Comparison of ENCODE assay signal across 16 mouse cellular contexts in the genomic region with DNA sequence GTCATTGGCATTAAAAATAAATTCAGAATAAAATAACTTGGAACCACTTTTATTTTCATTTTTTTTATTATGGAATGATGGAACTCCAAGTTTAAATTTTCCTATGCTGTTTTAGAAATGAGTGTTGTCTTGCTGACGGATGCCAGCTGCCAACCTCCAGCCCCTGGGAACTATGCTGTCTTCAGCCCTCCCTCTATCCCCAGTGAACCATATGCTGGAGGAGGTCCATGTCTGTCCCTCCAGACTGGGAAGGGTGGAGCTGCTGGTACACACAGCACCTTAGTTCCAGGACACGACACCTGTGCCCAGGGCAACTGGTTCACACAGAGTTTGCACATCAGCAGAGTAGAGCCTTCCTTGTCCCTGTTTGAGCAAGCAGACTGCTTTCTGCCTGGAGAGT. TPM values are rescaled to one million over a fixed set of nuclear protein-coding genes. Genes with fewer than 3 reads are reported as not detected.
DNase-seq lines count a peak whose midpoint lies in the region; ATAC-seq lines count a peak whose summit lies in the region.
"Had no signal": no experiment of that assay in that cellular context is flagged by ENCODE, and none has a peak within 500 bp of the region (broad histone marks: within the 10 kb centered on the region; RNA-seq: fewer than 3 reads in every experiment).

No protein-coding gene starts in this region.

- no peaks in the 10 kb centered on the region for H3K9me3 ChIP-seq in lung, embryonic 16.5 days (ENCODE audit: control insufficient read depth, low read length)
- H3K9me3 ChIP-seq: neural tube, embryonic 12.5 days had no signal

- H3K27me3 ChIP-seq in lung, embryonic 16.5 days (ENCODE audit: control insufficient read depth, insufficient read depth, low read depth, low read length): no peaks in the 10 kb centered on the region
- H3K27me3 ChIP-seq: neural tube, embryonic 12.5 days had no signal

- WGBS in lung, embryonic 16.5 days: 45% methylated on average over 2 of the region's 2 CpGs

- intact Hi-C loops in heart, postnatal 10 days (cut with DNase I): loop anchor here (5.0 kb wide), 1 partner anchor 112 kb away; no protein-coding TSS in a partner anchor
- intact Hi-C loops in heart, postnatal 14 days (cut with DNase I): no loop called here

- H3K9ac ChIP-seq in lung, embryonic 16.5 days (ENCODE audit: low read length): no peak overlapping the region
- H3K9ac ChIP-seq: neural tube, embryonic 12.5 days had no signal

- no peaks in the 10 kb centered on the region for H3K36me3 ChIP-seq in lung, embryonic 16.5 days (ENCODE audit: control insufficient read depth, insufficient read depth, low read length)
- H3K36me3 ChIP-seq: neural tube, embryonic 12.5 days had no signal

- DNase-seq in heart, postnatal 10 days: peak; percentile 45 to 49
- DNase-seq in heart, adult 8-10 months (ENCODE audit: low spot score): no peak
- DNase-seq in lung, postnatal 14 days: no peak
- peak; percentile 51 for DNase-seq in brain, adult 2 months (ENCODE audit: low read depth, low spot score)
- peak; percentile 21 to 26 for DNase-seq in heart, postnatal 14 days
- DNase-seq in neural tube, embryonic 10.5 days (ENCODE audit: extremely low spot score, low spot score): no peak
- DNase-seq in cerebellum, adult 9-10 months: no peak
- DNase-seq: cerebellum, adult 9-11 months; gastrocnemius, postnatal 36 days; right cerebral cortex, postnatal 14 days; thymus, postnatal 36 days had no signal

- H3K4me2 ChIP-seq in lung, embryonic 16.5 days (ENCODE audit: low read depth, low read length): no peak overlapping the region
- H3K4me2 ChIP-seq: neural tube, embryonic 12.5 days had no signal

- peak; percentile 89 for ATAC-seq in lung, embryonic 16.5 days (ENCODE audit: low read depth)
- ATAC-seq: hindbrain, embryonic 16.5 days had no signal

- H3K4me1 ChIP-seq in lung, embryonic 16.5 days (replicated peaks; ENCODE audit: control insufficient read depth, insufficient read depth, low read length): no peaks in the 10 kb centered on the region; the same call in 1 of the 2 replicates
- H3K4me1 ChIP-seq: neural tube, embryonic 12.5 days had no signal

- H3K27ac ChIP-seq in lung, embryonic 16.5 days (ENCODE audit: low read length): no peak overlapping the region
- H3K27ac ChIP-seq: neural tube, embryonic 12.5 days had no signal

- no peak overlapping the region for H3K4me3 ChIP-seq in lung, embryonic 16.5 days (ENCODE audit: low read length)
- H3K4me3 ChIP-seq: neural tube, embryonic 12.5 days had no signal

RNA-seq across cellular contexts. Expression of gene Clnk, which starts 22.4 kb away (rescaled TPM):
- total RNA-seq in heart, postnatal 10 days (2021): not detected
- total RNA-seq in heart, adult 8-10 months (2022): not detected
- polyA plus RNA-seq in lung, embryonic 16.5 days (2015; fragmentation: Nextera tagmentation; extraction: Ambion mirVana): not detected in 2 replicates
- not detected for total RNA-seq in heart, postnatal 14 days (2021)
- total RNA-seq: adrenal gland, postnatal 4 days; gastrocnemius, postnatal 36 days; heart, postnatal 36 days had no signal
- polyA plus RNA-seq: neural tube, embryonic 12.5 days had no signal

Comparison
In these comparisons a context has a peak if more than half of its experiments do, and no peak if none do; other contexts are left out.
1. DNase-seq: peak in heart, postnatal 10 days (2 of 2), brain, adult 2 months (single experiment) and heart, postnatal 14 days (2 of 2); none in heart, adult 8-10 months (single experiment), lung, postnatal 14 days (single experiment), neural tube, embryonic 10.5 days (single experiment) and cerebellum, adult 9-10 months (single experiment).